Mouse (Mus musculus) natural killer cell, adult 2 months (primary cell): Measurements from ENCODE around the gene Ank2.
"Not testable (repeated sequence)": the region's sequence is repeated elsewhere in the genome, so short reads cannot be mapped to it uniquely, and the experiment has no call there.

Experiments
- DNase-seq, 2 experiments: peaks; one replicate each; pipeline ENCODE4 v3.0.0; 2022; ENCODE audit warnings: low spot score in 2 of 2

Gene Ank2

DNA sequence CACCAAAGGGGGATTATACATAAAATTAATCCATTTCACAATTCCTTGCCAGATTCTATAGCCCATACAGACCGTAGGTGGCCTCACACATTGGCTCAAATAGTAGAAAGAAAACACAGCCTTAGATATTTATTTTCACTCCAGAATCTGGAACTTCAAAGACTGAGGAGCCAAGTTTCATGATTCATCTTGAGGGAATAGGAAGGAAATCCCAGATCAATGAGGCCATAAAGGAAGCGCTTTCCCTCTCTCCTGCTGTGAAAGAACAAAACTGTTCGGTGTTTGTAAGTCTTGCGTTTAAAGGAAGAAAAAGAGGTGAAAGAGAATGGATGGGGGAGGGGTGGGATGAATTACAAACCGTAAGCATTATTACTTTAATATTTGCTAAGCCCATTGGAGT lies 137.8 kb downstream of the Ank2 start:
- no peak for DNase-seq

- DNase-seq = no peak
These were observed 143.9 kb downstream of the Ank2 start for GRCm38 (mm10) chr3:127355252-127355651.

GRCm38 (mm10) chr3:127350602-127351362 lies 148.4 kb downstream of the Ank2 start:
- no peak for DNase-seq

DNA sequence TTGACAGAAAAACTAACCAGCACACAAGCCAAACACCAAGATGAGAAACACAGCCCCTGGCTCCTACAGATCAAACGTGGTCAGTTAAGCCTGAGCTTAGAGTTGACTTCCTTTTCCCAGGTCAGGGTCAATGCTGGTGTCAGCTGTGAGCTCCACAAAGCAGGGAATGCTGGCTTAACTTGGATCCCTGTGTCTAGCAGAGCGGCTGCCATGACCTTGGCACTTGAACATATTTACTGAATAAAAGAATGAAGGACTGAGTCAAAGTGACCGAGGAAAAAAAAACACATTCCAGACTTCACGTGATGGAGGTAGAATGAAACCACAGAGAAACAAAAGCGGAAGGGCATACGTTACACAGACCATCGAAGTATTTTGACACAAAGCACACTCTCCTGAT lies 150.2 kb downstream of the Ank2 start:
- DNase-seq = no peak

- no peak for DNase-seq
These were observed 153.2 kb downstream of the Ank2 start for GRCm38 (mm10) chr3:127345860-127346459.

- no peak for DNase-seq
These were observed 157.8 kb downstream of the Ank2 start for GRCm38 (mm10) chr3:127341300-127341699.

GRCm38 (mm10) chr3:127334876-127335275 lies 164.3 kb downstream of the Ank2 start:
- no peak for DNase-seq

DNA sequence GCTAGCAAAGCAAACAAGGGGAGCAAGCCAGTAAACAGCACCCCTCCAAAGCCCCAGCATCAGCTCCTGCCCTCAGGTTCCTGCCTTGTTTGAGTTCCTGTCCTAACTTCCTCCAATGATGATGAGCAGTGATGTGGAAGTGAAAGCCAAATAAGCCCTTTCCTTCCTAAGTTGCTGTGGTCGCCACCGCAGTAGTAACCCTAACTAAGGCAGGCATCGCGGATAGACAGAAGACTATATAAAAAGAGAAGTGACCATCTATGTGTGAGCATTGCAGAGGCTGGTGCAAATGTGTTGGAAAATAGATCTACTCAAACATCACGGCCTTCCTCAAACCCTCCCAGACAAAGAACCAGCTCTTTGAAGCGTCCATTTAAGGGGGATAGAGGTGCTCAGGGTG lies 167.6 kb downstream of the Ank2 start:
- no peak for DNase-seq

DNA sequence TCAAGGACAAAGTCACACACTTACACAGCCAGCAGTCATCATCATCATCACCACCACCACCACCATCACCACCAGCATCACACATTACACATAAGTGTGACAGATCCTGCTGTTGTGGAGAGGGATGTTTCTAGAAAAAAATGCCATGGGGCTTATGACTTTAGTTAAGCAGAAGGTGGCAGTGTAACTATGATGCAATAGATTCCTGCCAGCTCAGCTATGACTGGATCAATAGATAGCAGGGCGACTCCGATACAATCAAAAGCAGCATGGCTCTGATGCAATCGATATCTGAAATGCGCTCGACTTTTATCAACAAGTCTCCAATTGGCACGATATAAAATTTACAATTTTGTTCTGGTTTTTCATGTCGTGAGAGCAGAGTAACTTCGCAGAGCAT lies 172.8 kb downstream of the Ank2 start:
- no peak for DNase-seq

- DNase-seq = peak in 1 of 2 experiments; percentile 4
These were observed 176.3 kb downstream of the Ank2 start for GRCm38 (mm10) chr3:127322870-127323269.

DNA sequence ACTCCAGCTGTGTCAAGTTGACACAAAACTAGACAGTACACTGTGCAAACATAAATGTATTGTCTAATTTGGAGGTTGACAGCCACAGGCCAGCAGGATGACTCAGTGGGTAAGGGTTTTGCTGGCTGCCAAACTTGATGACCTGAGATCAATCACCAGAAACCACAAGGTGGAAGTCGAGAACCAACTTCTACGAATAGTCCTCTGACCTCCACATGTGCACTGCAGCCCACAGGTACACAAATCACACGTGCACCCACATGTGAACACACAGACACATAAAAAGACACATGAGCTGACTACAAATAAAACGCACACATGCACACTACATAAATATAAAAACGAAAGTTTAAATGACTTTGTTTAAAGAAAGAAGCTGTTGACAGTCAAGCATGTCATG lies 177.5 kb downstream of the Ank2 start:
- DNase-seq = no peak

DNA sequence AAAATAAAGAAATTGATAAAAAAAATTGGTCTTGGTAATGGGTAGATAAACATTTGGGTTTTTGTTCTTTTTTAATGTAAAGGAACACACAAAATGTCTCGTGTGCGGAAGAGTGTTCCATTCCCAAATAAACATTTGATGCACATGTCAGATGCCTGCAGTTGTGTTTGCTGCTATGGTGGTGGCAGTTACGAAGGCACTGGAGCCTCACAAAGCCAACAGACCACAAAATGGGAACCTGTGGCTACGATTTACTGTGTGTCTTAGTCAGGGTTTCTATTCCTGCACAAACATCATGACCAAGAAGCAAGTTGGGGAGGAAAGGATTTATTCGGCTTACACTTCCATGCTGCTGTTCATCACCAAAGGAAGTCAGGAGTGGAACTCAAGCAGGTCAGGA lies 178.1 kb downstream of the Ank2 start:
- not testable (repeated sequence) for DNase-seq

GRCm38 (mm10) chr3:127320311-127320710 lies 178.8 kb downstream of the Ank2 start:
- DNase-seq = no peak

DNA sequence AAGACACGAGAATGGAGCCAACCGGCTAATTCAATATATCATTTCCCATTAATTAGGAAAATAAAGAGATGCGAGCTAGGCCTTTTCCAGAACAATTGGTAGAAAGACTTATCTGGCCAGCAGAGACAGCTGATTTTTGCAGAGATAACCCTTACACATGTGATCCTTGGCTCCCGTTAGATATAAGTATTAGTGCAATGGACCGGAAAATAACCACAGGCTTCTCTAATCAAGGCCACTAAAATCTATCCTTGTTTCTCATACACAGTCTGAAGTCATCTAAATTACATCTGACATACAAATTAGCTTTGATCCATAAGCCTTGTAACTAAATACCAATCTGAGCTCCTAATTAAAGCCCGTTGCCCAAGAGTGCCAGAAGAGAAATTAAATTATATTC lies 181.5 kb downstream of the Ank2 start:
- no peak for DNase-seq

DNA sequence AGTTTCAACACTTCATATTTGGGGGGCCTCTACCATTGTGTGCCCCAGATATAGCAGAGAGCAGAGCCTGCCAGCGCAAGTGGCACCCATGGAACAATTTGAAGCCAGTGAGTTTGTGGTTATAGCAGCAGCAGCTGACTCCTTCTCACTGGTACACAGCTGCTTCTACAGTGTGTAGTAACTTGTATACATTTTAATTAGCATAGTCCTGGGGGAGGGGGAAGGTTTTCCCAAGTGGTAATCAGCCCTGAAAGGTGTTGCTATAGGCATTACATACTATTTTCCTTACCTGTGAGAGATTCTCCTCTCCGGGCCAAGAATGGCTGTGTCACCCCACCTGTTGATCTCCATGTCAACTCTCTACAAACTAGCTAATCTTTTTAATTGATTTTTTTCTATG lies 182.4 kb downstream of the Ank2 start:
- no peak for DNase-seq

DNA sequence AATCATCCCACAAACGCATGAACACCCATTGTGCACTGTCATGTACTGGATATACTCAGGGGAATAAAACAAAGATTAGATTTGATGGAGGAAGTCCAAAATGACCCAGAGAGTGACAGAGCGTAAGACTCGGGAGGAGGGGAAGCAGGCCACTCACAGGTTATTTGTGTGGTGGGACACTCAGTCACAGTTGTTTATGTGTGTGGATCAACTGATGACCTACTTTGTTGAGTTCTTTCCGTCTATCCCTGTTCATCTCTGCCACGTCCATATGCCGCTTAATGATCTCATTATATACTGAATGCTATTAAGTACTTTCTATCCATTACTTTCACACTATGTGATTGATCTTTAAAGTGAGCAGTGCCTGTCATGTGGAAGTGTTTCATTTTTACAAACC lies 187.6 kb downstream of the Ank2 start:
- DNase-seq = no peak

- DNase-seq = no peak
These were observed 189.1 kb downstream of the Ank2 start for GRCm38 (mm10) chr3:127310079-127310478.

DNA sequence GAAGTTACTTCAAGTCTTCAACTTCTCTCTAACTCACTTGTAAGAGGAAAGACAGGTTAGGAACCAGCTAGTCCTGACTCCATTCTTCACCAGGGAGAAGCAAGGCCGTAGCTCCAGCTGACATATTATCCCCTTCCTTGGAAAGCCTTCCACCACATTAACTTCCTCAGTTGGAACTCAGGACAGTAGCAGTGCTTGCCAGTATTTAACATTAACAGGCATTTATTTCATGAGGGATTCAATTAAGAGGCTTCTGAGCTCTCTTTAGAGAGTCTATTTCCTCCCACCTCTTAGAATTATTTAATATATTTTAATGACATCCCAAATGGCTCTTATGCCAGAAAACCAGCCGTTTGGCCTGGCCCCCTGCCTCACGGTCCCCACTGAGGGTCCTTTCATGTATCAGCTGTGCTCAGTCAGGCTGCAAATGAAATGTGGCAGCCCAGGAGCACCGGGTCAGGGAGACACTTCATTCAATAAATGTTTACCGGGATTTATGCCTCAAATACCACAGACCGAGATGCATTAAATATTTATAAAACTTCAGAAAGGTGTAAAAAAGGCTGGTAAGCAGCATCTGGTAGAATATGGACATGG lies 195.1 kb downstream of the Ank2 start:
- DNase-seq = no peak

GRCm38 (mm10) chr3:127303041-127303440 lies 196.1 kb downstream of the Ank2 start:
- DNase-seq = no peak

DNA sequence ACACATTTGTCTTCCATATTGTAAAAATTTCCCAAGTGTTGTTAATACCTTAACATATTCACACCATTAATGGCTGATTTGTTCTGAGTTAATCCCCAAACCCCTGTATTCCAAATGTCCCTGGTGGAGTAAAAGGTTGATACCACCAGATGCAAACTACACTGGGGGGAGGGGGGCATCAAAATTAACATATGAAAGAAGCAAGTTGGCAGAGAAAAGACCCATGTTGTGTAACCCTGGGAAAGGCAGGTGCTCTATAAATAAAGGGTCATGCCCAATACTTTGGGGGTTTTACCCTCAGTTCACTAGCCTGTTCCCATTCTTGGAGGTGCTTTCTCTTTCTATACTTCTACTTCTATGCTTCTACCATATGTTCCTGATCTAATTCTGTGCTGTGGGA lies 198.4 kb downstream of the Ank2 start:
- DNase-seq = no peak

DNA sequence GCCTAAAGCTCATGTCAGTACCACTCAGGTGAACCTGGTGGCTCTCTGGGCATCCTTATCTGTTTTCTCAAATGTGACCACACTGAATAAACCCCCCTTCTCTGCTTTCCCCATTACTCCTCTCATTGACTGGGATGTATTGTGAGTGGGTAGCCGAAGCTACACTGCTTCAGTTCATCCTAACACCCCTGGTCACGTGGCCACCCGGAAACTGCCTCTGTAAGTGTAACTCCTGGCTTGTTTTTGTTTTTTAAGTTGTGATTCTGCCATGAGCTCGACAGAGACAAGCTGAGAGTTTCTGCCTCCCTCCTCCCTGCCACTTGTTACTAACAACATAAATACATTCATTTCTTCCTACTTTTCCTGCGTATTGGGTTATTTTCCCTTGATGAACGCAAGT lies 203.2 kb downstream of the Ank2 start:
- DNase-seq = no peak

- DNase-seq = no peak
These were observed 204.4 kb downstream of the Ank2 start for GRCm38 (mm10) chr3:127294610-127295349.

- no peak for DNase-seq
These were observed 205.1 kb downstream of the Ank2 start for GRCm38 (mm10) chr3:127294079-127294478.
